Mouse (Mus musculus) liver, embryonic 12.5 days (tissue): ENCODE results near the gene Numb. TPM values are rescaled to one million over a fixed set of nuclear protein-coding genes. Genes with fewer than 3 reads are reported as not detected.
A peak's percentile ranks its signal among the peaks of the same experiment; 100 is the strongest.

Source experiments
- ATAC-seq: fragments of 200-750 bp; cut with Nextera tagmentation; 2 replicates; pipeline ENCODE4 v1.8.0; 2017; ENCODE audit warnings: moderate number of reproducible peaks, mild to moderate bottlenecking, moderate library complexity
- H3K27ac ChIP-seq: fragments of 300-500 bp; sonication (generic); 2 replicates; pipeline ENCODE4 v1.5.1; 2016; ENCODE audit warnings: mild to moderate bottlenecking
- H3K27me3 ChIP-seq: fragments of 300-500 bp; sonication (generic); replicated peaks from 2 replicates; pipeline ENCODE4 v1.6.1; 2016; ENCODE audit warnings: mild to moderate bottlenecking, moderate library complexity
- H3K36me3 ChIP-seq: fragments of 300-500 bp; sonication (generic); 2 replicates; pipeline ENCODE4 v1.6.1; 2016; ENCODE audit warnings: mild to moderate bottlenecking, moderate library complexity
- H3K4me1 ChIP-seq: fragments of 300-500 bp; sonication (generic); 2 replicates; pipeline ENCODE4 v1.6.1; 2016
- H3K4me2 ChIP-seq: fragments of 300-500 bp; sonication (generic); 2 replicates; pipeline ENCODE4 v1.6.1; 2016; ENCODE audit warnings: mild to moderate bottlenecking, moderate library complexity
- H3K4me3 ChIP-seq: fragments of 300-500 bp; sonication (generic); 2 replicates; pipeline ENCODE4 v1.5.1; 2016; ENCODE audit warnings: mild to moderate bottlenecking, moderate library complexity
- H3K9ac ChIP-seq: fragments of 300-500 bp; sonication (generic); 2 replicates; pipeline ENCODE4 v1.6.1; 2016; ENCODE audit warnings: mild to moderate bottlenecking, moderate library complexity
- H3K9me3 ChIP-seq: fragments of 300-500 bp; sonication (generic); replicated peaks from 2 replicates; pipeline ENCODE4 v1.6.1; 2016; ENCODE audit warnings: mild to moderate bottlenecking, moderate library complexity
- WGBS: fragments of 180-500 bp; shearing (Covaris S2); methylation state at CpG from one replicate; pipeline ENCODE4 v1.1.7; 2016; ENCODE audit not compliant: insufficient replicate concordance; 5-methylcytosine and 5-hydroxymethylcytosine counted together
- polyA plus RNA-seq: library from polyadenylated mRNA; unstranded; fragments of >200 nt; fragmentation: Nextera tagmentation; extraction: Ambion mirVana; gene quantifications from 2 replicates; pipeline ENCODE4 v1.2.1, GENCODE M21; 2016

The Numb gene
- polyA plus RNA-seq, 1 experiment from 2014 or later, result 17.7 TPM

DNA sequence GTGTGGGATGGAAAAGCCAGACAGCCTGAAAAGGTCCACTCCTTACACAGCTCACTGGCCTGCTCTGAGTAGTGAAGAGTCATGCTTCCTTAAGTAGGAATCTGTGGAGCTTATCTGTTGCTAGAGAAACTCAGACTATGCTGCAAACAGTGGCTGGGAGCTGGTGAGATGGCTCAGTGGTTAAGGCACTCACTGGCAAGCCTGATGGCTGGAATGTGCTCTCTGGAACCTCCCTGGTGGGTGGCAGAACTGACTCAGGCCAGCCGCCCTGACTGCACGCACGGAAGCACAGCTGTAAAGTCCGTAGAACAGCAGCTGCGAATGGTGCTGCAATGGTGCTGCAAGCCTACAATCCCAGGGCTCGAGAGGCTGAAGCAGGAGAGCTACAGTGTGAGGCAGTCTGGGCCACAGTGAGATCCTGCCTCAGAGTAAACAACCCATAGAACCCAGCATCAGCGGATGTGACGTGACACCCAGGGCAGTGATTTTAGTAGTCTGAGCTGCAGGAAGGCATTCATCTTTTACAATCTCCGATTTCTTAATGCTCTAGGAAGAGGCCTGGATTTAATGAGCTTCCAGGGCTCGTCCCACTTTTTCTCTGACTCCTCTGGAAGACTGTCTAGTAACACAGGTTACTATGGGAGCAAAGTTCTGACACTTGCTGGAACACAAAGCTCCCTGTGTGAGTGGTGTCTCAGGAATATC, 128.9 kb downstream of the Numb start:
- Histone ChIP-seq H3K9ac (no peak overlapping the region), H3K27ac (no peak overlapping the region), H3K4me1 (no peaks in the 10 kb centered on the region), H3K9me3 (no peaks in the 10 kb centered on the region), H3K4me2 (no peak overlapping the region), H3K36me3 (peaks cover 52% of the 10 kb centered on the region), H3K4me3 (no peak overlapping the region), H3K27me3 (no peaks in the 10 kb centered on the region)
- no peak for ATAC-seq
- 75% methylated on average over 10 of the region's 10 CpGs for WGBS

DNA sequence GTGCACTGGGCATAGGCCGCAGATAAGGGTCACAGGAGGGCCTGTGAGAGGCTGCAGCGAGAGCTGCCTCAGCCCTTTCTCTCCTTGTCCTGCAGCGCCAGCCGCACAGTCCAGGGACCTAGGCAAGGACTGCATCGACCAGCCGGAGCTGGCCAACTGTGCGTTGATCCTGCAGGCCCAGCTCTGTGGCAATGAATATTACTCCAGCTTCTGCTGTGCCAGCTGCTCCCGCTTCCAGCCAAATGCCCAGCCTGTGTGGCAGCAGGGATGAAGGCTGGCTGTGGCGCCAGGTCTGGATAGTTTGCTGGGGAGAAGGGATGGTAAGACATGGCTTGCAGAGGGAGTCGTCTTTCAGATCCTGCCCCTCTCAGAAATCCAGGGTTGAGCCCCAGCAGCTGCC, 130.0 kb downstream of the Numb start:
- WGBS, result 86% methylated on average over 10 of the region's 10 CpGs
- Histone ChIP-seq H3K27me3 (no peaks in the 10 kb centered on the region), H3K4me3 (no peak overlapping the region), H3K4me2 (no peak overlapping the region), H3K27ac (peak overlapping the region; percentile 38), H3K4me1 (no peaks in the 10 kb centered on the region), H3K9ac (no peak overlapping the region), H3K9me3 (no peaks in the 10 kb centered on the region), H3K36me3 (peaks cover 46% of the 10 kb centered on the region)
- no peak for ATAC-seq

DNA sequence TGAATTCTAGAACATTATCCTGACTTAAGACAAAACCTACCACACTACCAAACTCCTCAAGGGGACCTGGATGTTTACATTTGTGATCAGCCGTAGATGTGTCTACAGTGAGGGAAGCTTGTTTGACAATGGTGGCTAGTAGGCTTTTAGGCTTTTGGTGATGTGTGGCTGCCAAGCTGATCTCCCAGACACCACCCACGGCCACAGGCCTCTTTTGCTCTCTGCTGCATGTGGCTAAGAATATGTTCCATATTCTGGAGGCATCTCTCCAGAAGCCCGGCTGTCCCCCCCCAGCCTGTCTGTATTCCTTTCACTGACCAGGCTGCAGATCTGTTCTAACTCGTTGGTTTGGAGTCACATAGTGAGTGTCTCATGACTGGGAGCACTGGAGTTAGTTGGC, 131.0 kb downstream of the Numb start:
- 60% methylated on average over 4 of the region's 4 CpGs for WGBS

DNA sequence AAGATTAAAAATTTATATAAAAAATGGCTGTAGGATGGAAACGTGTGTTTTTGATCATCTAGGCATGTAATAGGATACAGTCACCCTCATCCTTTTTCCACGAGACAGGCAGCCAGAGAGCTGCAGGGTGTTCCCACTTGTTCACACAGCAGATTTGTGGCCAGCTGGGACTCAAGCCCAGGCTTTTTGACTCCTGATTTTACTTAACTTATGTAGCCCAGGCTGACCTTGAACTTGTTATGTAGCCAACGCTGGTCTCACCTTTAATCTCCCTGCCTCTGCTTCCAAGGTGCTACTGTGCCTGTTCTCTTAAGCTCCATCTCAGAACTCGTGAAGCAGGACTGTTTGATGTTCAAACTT, 132.0 kb downstream of the Numb start:
- WGBS, result 49% methylated on average over 4 of the region's 4 CpGs

More for the DNA sequence above, 131.0 kb downstream of the Numb start:
- Histone ChIP-seq H3K4me3 (no peak overlapping the region), H3K9ac (no peak overlapping the region), H3K27ac (no peak overlapping the region), H3K9me3 (no peaks in the 10 kb centered on the region), H3K4me1 (no peaks in the 10 kb centered on the region), H3K27me3 (no peaks in the 10 kb centered on the region), H3K4me2 (no peak overlapping the region), H3K36me3 (peaks cover 37% of the 10 kb centered on the region)
- ATAC-seq, result no peak

DNA sequence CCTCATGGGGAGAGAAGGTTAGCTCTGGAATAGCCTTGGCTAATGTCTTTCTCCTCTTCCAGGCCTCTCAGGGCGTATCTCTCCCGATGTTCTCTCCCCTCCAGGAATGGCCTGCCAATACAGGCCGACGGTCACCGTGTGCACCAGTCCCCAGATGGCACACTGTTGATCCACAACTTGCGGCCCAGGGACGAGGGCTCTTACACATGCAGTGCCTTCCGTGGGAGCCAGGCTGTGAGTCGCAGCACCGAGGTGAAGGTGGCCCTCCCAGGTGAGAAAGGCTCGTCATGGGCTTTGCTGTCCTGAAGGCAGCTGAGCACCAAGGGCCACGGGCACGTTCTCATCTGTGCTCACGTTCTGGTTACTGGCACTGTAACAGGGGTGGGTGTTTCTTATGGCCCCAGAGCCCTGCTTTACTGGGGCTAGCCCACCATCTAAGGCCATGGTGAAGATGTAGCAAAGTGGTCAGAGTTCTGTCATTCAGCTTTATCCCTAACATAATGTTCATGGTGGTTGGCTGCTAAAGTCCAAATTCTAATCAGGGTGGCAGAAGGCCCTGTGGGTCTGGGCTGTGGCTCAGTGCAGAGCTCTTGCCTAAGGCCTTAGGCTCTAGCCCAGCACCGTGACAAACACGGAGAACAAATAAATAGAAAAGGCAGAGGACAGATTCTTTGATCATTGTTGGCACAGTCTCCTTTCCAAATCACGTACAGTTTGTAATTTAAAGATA, 132.5 kb downstream of the Numb start:
- Histone ChIP-seq H3K36me3 (peaks cover 26% of the 10 kb centered on the region), H3K27ac (no peak overlapping the region)
- 81% methylated on average over 17 of the region's 17 CpGs for WGBS

More for the DNA sequence above, 132.0 kb downstream of the Numb start:
- ATAC-seq, result no peak
- H3K9me3 ChIP-seq, result no peaks in the 10 kb centered on the region
- no peaks in the 10 kb centered on the region for H3K4me1 ChIP-seq
- H3K4me2 ChIP-seq, result no peak overlapping the region
- H3K36me3 ChIP-seq, result peaks cover 27% of the 10 kb centered on the region
- no peak overlapping the region for H3K27ac ChIP-seq
- no peak overlapping the region for H3K4me3 ChIP-seq
- H3K9ac ChIP-seq, result no peak overlapping the region
- H3K27me3 ChIP-seq, result no peaks in the 10 kb centered on the region

DNA sequence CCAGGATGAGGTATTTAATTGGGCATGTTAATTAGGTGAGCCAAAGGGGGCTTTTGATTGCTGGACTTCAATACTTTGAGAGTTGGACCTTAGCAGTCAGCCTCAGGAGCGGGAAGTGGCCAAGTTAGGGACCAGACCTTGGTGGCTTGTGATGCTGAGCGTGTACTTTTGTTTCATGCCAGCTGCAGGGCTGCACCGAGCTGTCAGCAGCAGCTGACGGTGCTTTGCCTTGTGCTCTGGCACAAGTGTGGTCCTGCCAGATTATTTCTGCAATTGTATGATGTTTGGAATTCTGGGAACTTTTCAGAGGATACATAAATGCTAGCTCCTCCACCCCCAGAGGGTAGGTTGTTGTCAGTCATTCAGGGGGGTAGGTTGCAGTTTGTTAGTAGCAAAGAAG, 136.4 kb downstream of the Numb start:
- ATAC-seq, result no peak
- no peaks in the 10 kb centered on the region for H3K9me3 ChIP-seq
- H3K4me2 ChIP-seq, result no peak overlapping the region
- 68% methylated on average over 4 of the region's 4 CpGs for WGBS
- H3K4me1 ChIP-seq, result no peaks in the 10 kb centered on the region
- H3K4me3 ChIP-seq, result no peak overlapping the region
- H3K36me3 ChIP-seq, result no peaks in the 10 kb centered on the region
- no peak overlapping the region for H3K9ac ChIP-seq
- peaks cover 16% of the 10 kb centered on the region; the same call in 1 of the 2 replicates for H3K27me3 ChIP-seq
- no peak overlapping the region for H3K27ac ChIP-seq

More for the DNA sequence above, 132.5 kb downstream of the Numb start:
- ATAC-seq, result no peak
- 0 out of 2 replicates have a peak, but pooled peaks cover 3% of the 10 kb centered on the region for H3K27me3 ChIP-seq
- no peaks in the 10 kb centered on the region for H3K4me1 ChIP-seq
- H3K9ac ChIP-seq, result no peak overlapping the region
- no peak overlapping the region for H3K4me3 ChIP-seq
- H3K9me3 ChIP-seq, result no peaks in the 10 kb centered on the region
- H3K4me2 ChIP-seq, result no peak overlapping the region

DNA sequence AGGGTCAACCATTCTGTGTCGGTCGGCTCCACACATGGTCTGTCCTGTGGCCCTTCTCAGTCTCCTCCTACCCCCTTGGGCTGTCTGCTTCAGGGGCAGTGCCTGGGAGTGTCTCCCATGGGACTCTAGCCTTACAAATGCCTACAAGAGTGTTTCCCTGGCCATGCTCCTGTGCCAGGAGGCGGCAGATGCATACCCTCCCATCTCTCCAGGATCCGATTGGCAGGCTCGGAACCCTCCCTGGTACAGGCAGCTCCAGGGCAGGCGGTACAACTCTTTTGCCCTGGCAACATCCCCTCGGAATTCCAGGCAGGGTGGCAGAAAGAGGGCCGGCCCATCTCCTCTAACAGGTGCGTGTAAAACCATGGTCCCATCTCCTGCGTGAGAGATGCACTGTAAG, 139.1 kb downstream of the Numb start:
- Histone ChIP-seq H3K9me3 (no peaks in the 10 kb centered on the region), H3K36me3 (no peaks in the 10 kb centered on the region), H3K27ac (no peak overlapping the region), H3K4me2 (no peak overlapping the region), H3K9ac (no peak overlapping the region), H3K27me3 (peaks cover 16% of the 10 kb centered on the region; the same call in 1 of the 2 replicates), H3K4me3 (no peak overlapping the region), H3K4me1 (no peaks in the 10 kb centered on the region)
- ATAC-seq, result no peak
- WGBS, result 72% methylated on average over 10 of the region's 10 CpGs

DNA sequence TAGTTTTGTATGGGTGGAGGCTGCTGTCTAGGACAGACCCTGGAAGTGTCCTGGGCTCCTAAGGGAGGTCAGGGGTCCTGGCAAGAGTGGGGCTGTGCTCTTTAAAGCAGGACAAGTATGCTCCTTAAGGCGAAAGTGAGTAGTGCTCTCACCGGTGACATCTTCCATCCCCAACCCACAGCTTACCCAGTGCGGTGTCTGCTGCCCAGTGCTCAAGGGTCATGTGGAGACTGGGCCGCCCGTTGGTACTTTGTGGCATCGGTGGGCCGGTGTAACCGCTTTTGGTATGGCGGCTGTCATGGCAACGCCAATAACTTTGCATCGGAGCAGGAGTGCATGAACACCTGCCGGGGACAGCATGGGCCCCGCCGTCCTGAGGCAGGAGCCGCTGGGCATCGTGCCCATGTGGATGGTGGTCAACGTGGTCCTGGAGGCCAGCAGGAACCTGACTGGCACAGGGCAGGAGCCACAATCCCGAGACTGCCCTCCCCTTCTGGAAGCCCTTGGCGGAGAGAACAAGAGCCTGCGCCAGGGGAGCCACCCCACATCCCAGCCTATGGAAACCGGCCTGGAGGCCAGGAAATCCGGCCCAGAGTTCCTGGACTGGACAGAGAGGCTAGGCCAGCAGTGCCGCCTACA, 140.0 kb downstream of the Numb start:
- Histone ChIP-seq H3K4me1 (no peaks in the 10 kb centered on the region), H3K9ac (no peak overlapping the region), H3K4me3 (no peak overlapping the region), H3K27ac (no peak overlapping the region), H3K36me3 (no peaks in the 10 kb centered on the region), H3K9me3 (no peaks in the 10 kb centered on the region), H3K27me3 (peaks cover 16% of the 10 kb centered on the region; the same call in 1 of the 2 replicates), H3K4me2 (no peak overlapping the region)
- no peak for ATAC-seq
- 65% methylated on average over 23 of the region's 23 CpGs for WGBS

DNA sequence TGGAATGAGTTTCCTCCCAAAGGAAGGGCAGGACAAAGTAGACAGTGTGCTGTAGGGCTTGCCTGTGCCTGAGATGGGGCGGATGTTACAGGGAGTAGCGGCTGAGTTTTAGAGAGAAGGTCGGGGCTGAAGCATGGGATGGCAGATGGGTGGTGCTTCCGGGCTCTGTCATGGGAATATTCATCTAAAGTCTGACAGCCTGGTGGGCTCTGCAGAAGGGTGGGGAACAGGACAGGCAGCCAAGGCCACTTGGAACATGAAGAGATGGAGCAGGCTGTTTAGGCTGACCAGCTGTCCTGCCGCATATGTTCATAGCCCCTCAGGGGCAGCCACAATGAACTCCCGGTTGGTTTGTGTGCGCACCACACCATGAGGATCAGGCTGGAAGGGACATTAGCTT, 140.5 kb downstream of the Numb start:
- WGBS, result 62% methylated on average over 7 of the region's 7 CpGs
- no peak for ATAC-seq

DNA sequence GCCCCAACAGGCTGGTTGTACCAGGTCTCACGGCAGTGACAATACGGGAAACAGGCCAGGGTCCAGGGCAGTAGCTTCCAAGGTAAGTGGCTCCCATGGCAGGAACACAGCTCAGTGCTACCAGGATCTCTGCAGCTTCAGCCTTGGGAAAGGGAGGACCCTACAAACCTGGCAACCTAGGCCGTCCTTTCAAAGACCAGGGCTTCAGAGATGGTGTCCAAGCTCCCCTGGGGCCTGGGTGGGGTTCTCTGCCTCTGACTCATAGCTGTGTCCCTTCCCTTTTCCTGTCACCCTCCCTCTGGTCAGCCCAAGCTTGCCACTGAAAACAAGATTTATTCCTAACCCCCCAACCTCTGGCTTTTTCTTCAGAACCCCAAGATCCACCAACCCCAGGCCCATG, 141.6 kb downstream of the Numb start:
- Histone ChIP-seq H3K4me2 (no peak overlapping the region), H3K9ac (no peak overlapping the region), H3K4me1 (no peaks in the 10 kb centered on the region), H3K9me3 (no peaks in the 10 kb centered on the region), H3K27ac (no peak overlapping the region), H3K4me3 (no peak overlapping the region), H3K36me3 (no peaks in the 10 kb centered on the region), H3K27me3 (peaks cover 25% of the 10 kb centered on the region)
- ATAC-seq, result no peak
- 65% methylated on average over 3 of the region's 3 CpGs for WGBS

More for the DNA sequence above, 140.5 kb downstream of the Numb start:
- Histone ChIP-seq H3K4me2 (no peak overlapping the region), H3K9me3 (no peaks in the 10 kb centered on the region), H3K4me3 (no peak overlapping the region), H3K27me3 (peaks cover 16% of the 10 kb centered on the region; the same call in 1 of the 2 replicates), H3K9ac (no peak overlapping the region), H3K36me3 (no peaks in the 10 kb centered on the region), H3K27ac (no peak overlapping the region), H3K4me1 (no peaks in the 10 kb centered on the region)

DNA sequence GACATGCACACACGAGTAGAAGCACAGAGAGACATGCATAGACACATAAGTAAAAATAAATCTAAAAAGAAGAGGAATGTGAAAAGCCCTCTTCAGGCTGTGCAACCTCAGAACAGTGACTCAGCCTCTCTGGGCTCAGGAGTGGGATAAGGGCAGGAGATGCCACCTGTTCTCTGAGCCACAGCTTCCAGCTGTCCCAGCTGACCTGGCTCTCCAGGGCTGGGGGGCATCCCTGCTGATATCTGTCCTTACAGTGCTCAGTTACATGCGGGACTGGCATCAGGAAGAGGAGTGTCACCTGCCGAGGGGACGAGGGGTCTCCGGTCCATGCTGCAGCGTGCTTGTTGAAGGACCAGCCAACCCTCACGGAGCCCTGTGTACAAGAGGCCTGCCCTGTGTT, 145.0 kb downstream of the Numb start:
- Histone ChIP-seq H3K9ac (no peak overlapping the region), H3K36me3 (no peaks in the 10 kb centered on the region), H3K4me2 (no peak overlapping the region), H3K27ac (no peak overlapping the region), H3K4me1 (no peaks in the 10 kb centered on the region), H3K4me3 (no peak overlapping the region), H3K9me3 (no peaks in the 10 kb centered on the region), H3K27me3 (peaks cover 43% of the 10 kb centered on the region)
- ATAC-seq, result no peak
- 82% methylated on average over 7 of the region's 7 CpGs for WGBS

DNA sequence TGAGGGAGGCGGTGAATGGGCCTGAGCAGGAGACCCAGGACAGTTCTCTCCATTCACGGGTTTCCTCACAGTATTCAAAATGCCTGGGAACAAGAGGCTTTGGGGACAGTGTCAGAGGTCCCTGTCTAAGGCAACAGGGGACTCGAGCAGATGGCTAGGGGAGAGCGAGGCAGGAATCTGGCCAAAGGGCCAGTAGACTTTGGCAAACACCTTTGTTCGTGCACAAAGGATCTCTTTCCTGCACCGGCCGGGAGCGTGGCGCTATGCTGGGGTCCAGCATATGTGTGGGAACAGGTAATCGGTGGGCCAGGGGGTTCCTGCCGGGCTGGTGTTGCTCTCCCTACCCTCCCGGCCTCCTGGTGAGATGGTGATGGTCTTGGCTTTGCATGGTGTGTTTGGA, 146.1 kb downstream of the Numb start:
- no peak overlapping the region for H3K27ac ChIP-seq
- no peak overlapping the region for H3K4me3 ChIP-seq
- H3K36me3 ChIP-seq, result no peaks in the 10 kb centered on the region
- no peaks in the 10 kb centered on the region for H3K9me3 ChIP-seq
- peaks cover 2% of the 10 kb centered on the region for H3K4me1 ChIP-seq
- H3K27me3 ChIP-seq, result peaks cover 47% of the 10 kb centered on the region
- no peak overlapping the region for H3K4me2 ChIP-seq
- H3K9ac ChIP-seq, result no peak overlapping the region
- 69% methylated on average over 12 of the region's 12 CpGs for WGBS
- ATAC-seq, result no peak
